Comparison of ENCODE assay signal across 8 mouse cellular contexts in genomic region chr4:136180408-136181330, GRCm38 (mm10). TPM values are rescaled to one million over a fixed set of nuclear protein-coding genes. Genes with fewer than 3 reads are reported as not detected.
DNase-seq lines count a peak whose midpoint lies in the region; ATAC-seq lines count a peak whose summit lies in the region.

No protein-coding gene starts in this region.

- H3K36me3 ChIP-seq in forebrain, embryonic 10.5 days (replicated peaks), result peaks cover 67% of the 10 kb centered on the region
- H3K36me3 ChIP-seq in heart, embryonic 14.5 days (ENCODE audit: control insufficient read depth, insufficient read depth, low read length), result 0 out of 2 replicates have a peak, but pooled peaks cover 2% of the 10 kb centered on the region
- H3K36me3 ChIP-seq in liver, embryonic 13.5 days, result peaks cover 92% of the 10 kb centered on the region
- H3K36me3 ChIP-seq in neural tube, embryonic 12.5 days, result no peaks in the 10 kb centered on the region; the same call in 1 of the 2 replicates
- H3K36me3 ChIP-seq in stomach, embryonic 16.5 days (ENCODE audit: control insufficient read depth, insufficient read depth, low read length), result no peaks in the 10 kb centered on the region

- H3K27me3 ChIP-seq in forebrain, embryonic 10.5 days (ENCODE audit: poor library complexity, severe bottlenecking), result peaks cover 11% of the 10 kb centered on the region
- H3K27me3 ChIP-seq in heart, embryonic 14.5 days (ENCODE audit: control insufficient read depth, insufficient read depth, low read length), result no peaks in the 10 kb centered on the region
- no peaks in the 10 kb centered on the region for H3K27me3 ChIP-seq in liver, embryonic 13.5 days
- no peaks in the 10 kb centered on the region for H3K27me3 ChIP-seq in neural tube, embryonic 12.5 days (replicated peaks)
- H3K27me3 ChIP-seq in stomach, embryonic 16.5 days (ENCODE audit: control insufficient read depth, insufficient read depth, low read length), result no peaks in the 10 kb centered on the region

- H3K4me1 ChIP-seq in forebrain, embryonic 10.5 days, result peaks cover 52% of the 10 kb centered on the region
- peaks cover 28 to 40% of the 10 kb centered on the region in 2 experiments for H3K4me1 ChIP-seq in heart, embryonic 14.5 days (ENCODE audit: control insufficient read depth in 2 of 2, insufficient read depth in 2 of 2, low read length in 2 of 2)
- H3K4me1 ChIP-seq in liver, embryonic 13.5 days (replicated peaks), result peaks cover 87% of the 10 kb centered on the region
- peaks cover 40% of the 10 kb centered on the region for H3K4me1 ChIP-seq in neural tube, embryonic 12.5 days
- peaks cover 40% of the 10 kb centered on the region for H3K4me1 ChIP-seq in stomach, embryonic 16.5 days (ENCODE audit: control insufficient read depth, insufficient read depth, low read length)

- peak overlapping the region; percentile 74 for H3K27ac ChIP-seq in forebrain, embryonic 10.5 days
- H3K27ac ChIP-seq in heart, embryonic 14.5 days (replicated peaks in 1 of 2; ENCODE audit: control insufficient read depth in 1 of 2, insufficient read depth in 1 of 2, low read depth in 2 of 2, low read length in 2 of 2), result peak overlapping the region; percentile 72 to 73
- peak overlapping the region; percentile 99 for H3K27ac ChIP-seq in liver, embryonic 13.5 days
- H3K27ac ChIP-seq in neural tube, embryonic 12.5 days, result no peak overlapping the region
- H3K27ac ChIP-seq in stomach, embryonic 16.5 days (ENCODE audit: low read length), result peak overlapping the region; percentile 51; the same call in 1 of the 2 replicates

- 12% methylated on average over 23 of the region's 23 CpGs for WGBS in forebrain, embryonic 10.5 days
- WGBS in heart, embryonic 14.5 days, result 14% methylated on average over 23 of the region's 23 CpGs
- WGBS in liver, embryonic 13.5 days (ENCODE audit: insufficient replicate concordance), result 36% methylated on average over 23 of the region's 23 CpGs
- WGBS in neural tube, embryonic 12.5 days, result 19% methylated on average over 23 of the region's 23 CpGs
- 25% methylated on average over 23 of the region's 23 CpGs for WGBS in stomach, embryonic 16.5 days

- DNase-seq in CD4-positive helper T cell, adult 2 months (ENCODE audit: low read depth, low spot score), result peak; percentile 92
- peak; percentile 91 for DNase-seq in brain, adult 2 months (ENCODE audit: low read depth, low spot score)
- DNase-seq in forebrain, embryonic 10.5 days (ENCODE audit: extremely low spot score, low spot score), result peak; percentile 49
- peak; percentile 88 for DNase-seq in kidney, postnatal 10 days
- peak; percentile 84 for DNase-seq in liver, embryonic 13.5 days

- H3K4me2 ChIP-seq in heart, embryonic 14.5 days (ENCODE audit: low read length), result peak overlapping the region; percentile 66
- H3K4me2 ChIP-seq in liver, embryonic 13.5 days, result peak overlapping the region; percentile 94
- H3K4me2 ChIP-seq in neural tube, embryonic 12.5 days (replicated peaks), result peak overlapping the region; percentile 62
- H3K4me2 ChIP-seq in stomach, embryonic 16.5 days (ENCODE audit: low read depth, low read length), result peak overlapping the region; percentile 39

- peak; percentile 83 for ATAC-seq in heart, embryonic 14.5 days (ENCODE audit: insufficient number of reproducible peaks, insufficient read depth, low FRiP score, low read depth)
- peak; percentile 55 for ATAC-seq in liver, embryonic 13.5 days (ENCODE audit: low read depth)
- peak; percentile 52 for ATAC-seq in neural tube, embryonic 12.5 days (ENCODE audit: low FRiP score, low read depth)
- peak; percentile 70 for ATAC-seq in stomach, embryonic 16.5 days (ENCODE audit: insufficient read depth, low FRiP score)

- H3K4me3 ChIP-seq in forebrain, embryonic 10.5 days, result peak overlapping the region; percentile 45
- H3K4me3 ChIP-seq in heart, embryonic 14.5 days (ENCODE audit: control insufficient read depth in 1 of 2, insufficient read depth in 1 of 2, low read depth in 1 of 2, low read length in 2 of 2), result peak overlapping the region; percentile 26 to 30; a peak in 3 of 4 replicates
- peak overlapping the region; percentile 91 for H3K4me3 ChIP-seq in liver, embryonic 13.5 days (replicated peaks)
- peak overlapping the region; percentile 33 for H3K4me3 ChIP-seq in neural tube, embryonic 12.5 days
- H3K4me3 ChIP-seq in stomach, embryonic 16.5 days (replicated peaks; ENCODE audit: low read length), result peak overlapping the region; percentile 30

- H3K9me3 ChIP-seq in forebrain, embryonic 10.5 days, result no peaks in the 10 kb centered on the region
- H3K9me3 ChIP-seq in heart, embryonic 14.5 days (ENCODE audit: control insufficient read depth, low read length), result no peaks in the 10 kb centered on the region
- H3K9me3 ChIP-seq in liver, embryonic 13.5 days (replicated peaks), result no peaks in the 10 kb centered on the region
- no peaks in the 10 kb centered on the region for H3K9me3 ChIP-seq in neural tube, embryonic 12.5 days
- H3K9me3 ChIP-seq in stomach, embryonic 16.5 days (replicated peaks; ENCODE audit: control insufficient read depth, low read length), result no peaks in the 10 kb centered on the region

- peak overlapping the region; percentile 54; the same call in 1 of the 2 replicates for H3K9ac ChIP-seq in heart, embryonic 14.5 days (ENCODE audit: low read length)
- H3K9ac ChIP-seq in liver, embryonic 13.5 days, result peak overlapping the region; percentile 100
- 0 out of 2 replicates have a peak overlapping the region, but pooled peaks have one; percentile 38 for H3K9ac ChIP-seq in neural tube, embryonic 12.5 days
- peak overlapping the region; percentile 44; the same call in 1 of the 2 replicates for H3K9ac ChIP-seq in stomach, embryonic 16.5 days (ENCODE audit: low read length)

RNA-seq across cellular contexts. Expression of gene E2f2, which starts 8.5 kb away (rescaled TPM):
- polyA plus RNA-seq in forebrain, embryonic 10.5 days (2016; fragmentation: Nextera tagmentation; extraction: Ambion mirVana), result 10.3 and 11.4 TPM in 2 replicates
- polyA plus RNA-seq in heart, embryonic 14.5 days (2014; fragmentation: Nextera tagmentation; extraction: Ambion mirVana), result 2.5 and 3.1 TPM in 2 replicates
- 64.7 and 72.1 TPM in 2 replicates for polyA plus RNA-seq in liver, embryonic 13.5 days (2015; fragmentation: Nextera tagmentation; extraction: Ambion mirVana)
- polyA plus RNA-seq in neural tube, embryonic 12.5 days (2016; fragmentation: Nextera tagmentation; extraction: Ambion mirVana), result 9.5 and 10.4 TPM in 2 replicates
- polyA plus RNA-seq in stomach, embryonic 16.5 days (2015; fragmentation: Nextera tagmentation; extraction: Ambion mirVana), result 7.7 and 9.3 TPM in 2 replicates

RNA-seq across cellular contexts. Expression of gene Asap3, which starts 25.5 kb away (rescaled TPM):
- polyA plus RNA-seq in forebrain, embryonic 10.5 days (2016; fragmentation: Nextera tagmentation; extraction: Ambion mirVana), result 4.7 and 5.2 TPM in 2 replicates
- polyA plus RNA-seq in heart, embryonic 14.5 days (2014; fragmentation: Nextera tagmentation; extraction: Ambion mirVana), result 1.3 and 1.5 TPM in 2 replicates
- polyA plus RNA-seq in liver, embryonic 13.5 days (2015; fragmentation: Nextera tagmentation; extraction: Ambion mirVana), result 1.1 and 1.4 TPM in 2 replicates
- 10.4 and 11.4 TPM in 2 replicates for polyA plus RNA-seq in neural tube, embryonic 12.5 days (2016; fragmentation: Nextera tagmentation; extraction: Ambion mirVana)
- 7.0 and 7.1 TPM in 2 replicates for polyA plus RNA-seq in stomach, embryonic 16.5 days (2015; fragmentation: Nextera tagmentation; extraction: Ambion mirVana)

RNA-seq across cellular contexts. Expression of gene Id3, which starts 37.4 kb away (rescaled TPM):
- polyA plus RNA-seq in forebrain, embryonic 10.5 days (2016; fragmentation: Nextera tagmentation; extraction: Ambion mirVana), result 488 and 529 TPM in 2 replicates
- polyA plus RNA-seq in heart, embryonic 14.5 days (2014; fragmentation: Nextera tagmentation; extraction: Ambion mirVana), result 247 and 296 TPM in 2 replicates
- polyA plus RNA-seq in liver, embryonic 13.5 days (2015; fragmentation: Nextera tagmentation; extraction: Ambion mirVana), result 48.1 and 51.3 TPM in 2 replicates
- polyA plus RNA-seq in neural tube, embryonic 12.5 days (2016; fragmentation: Nextera tagmentation; extraction: Ambion mirVana), result 325 and 330 TPM in 2 replicates
- 271 and 285 TPM in 2 replicates for polyA plus RNA-seq in stomach, embryonic 16.5 days (2015; fragmentation: Nextera tagmentation; extraction: Ambion mirVana)

Comparison
In these comparisons a context has a peak if more than half of its experiments do, and no peak if none do; other contexts are left out.
1. H3K4me3 ChIP-seq: peak in every context shown above with its lines; median percentile 91 in liver, embryonic 13.5 days; 45 in forebrain, embryonic 10.5 days; 33 in neural tube, embryonic 12.5 days; 30 in stomach, embryonic 16.5 days; 28 in heart, embryonic 14.5 days.
2. H3K4me2 ChIP-seq: peak in every context shown above with its lines; median percentile 94 in liver, embryonic 13.5 days; 66 in heart, embryonic 14.5 days; 62 in neural tube, embryonic 12.5 days; 39 in stomach, embryonic 16.5 days.
3. H3K9ac ChIP-seq: peak in every context shown above with its lines; median percentile 100 in liver, embryonic 13.5 days; 54 in heart, embryonic 14.5 days; 44 in stomach, embryonic 16.5 days; 38 in neural tube, embryonic 12.5 days.